Mouse (Mus musculus): ENCODE data around the gene Fam71f1. TPM values are rescaled to one million over a fixed set of nuclear protein-coding genes. Genes with fewer than 3 reads are reported as not detected.

The Fam71f1 gene
- total and polyA plus RNA-seq, 3 experiments, result 0.16 TPM; not detected in 2

DNA sequence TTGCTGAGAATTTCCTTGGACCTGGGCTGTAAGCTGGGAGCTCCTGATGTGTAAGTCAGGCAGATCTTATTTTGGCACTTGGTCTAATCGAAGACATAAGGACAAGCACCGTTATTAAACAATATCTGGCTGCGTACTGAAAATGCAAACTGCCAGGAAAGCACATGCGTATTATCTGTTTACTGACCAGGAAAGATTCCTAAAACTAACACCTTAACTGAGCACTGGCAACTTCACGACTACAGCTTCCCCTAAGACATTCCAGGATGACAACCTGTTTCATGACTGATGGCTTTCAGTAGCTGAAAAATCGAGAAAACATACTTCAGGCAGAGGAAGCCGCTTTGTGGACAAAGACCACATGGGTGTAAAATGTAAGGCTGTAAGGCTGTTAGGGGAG, 28.2 kb downstream of the Fam71f1 start:
- Histone ChIP-seq H3K4me1 (ENCODE audit: insufficient read depth, low read depth, low read length) (peaks cover 23% of the 10 kb centered on the region), H3K4me3 (ENCODE audit: low read depth, low read length) (peak overlapping the region; percentile 98), H3K27me3 (ENCODE audit: insufficient read depth, low read length) (peaks cover 6% of the 10 kb centered on the region), H3K36me3 (replicated peaks) (peaks cover 7% of the 10 kb centered on the region), H3K9me3 (replicated peaks) (no peaks in the 10 kb centered on the region)
- ATAC-seq (ENCODE audit: extremely low read depth, insufficient number of reproducible peaks, low FRiP score, poor library complexity, severe bottlenecking) (no peak), DNase-seq (ENCODE audit: low spot score) (no peak)
- TF ChIP-seq CTCF (IDR thresholded peaks at IDR 0.05; ENCODE audit: low read depth, low read length) (no peak), GATA1 (IDR thresholded peaks at IDR 0.05; ENCODE audit: borderline replicate concordance, low read length) (no peak), TAL1 (conservative IDR thresholded peaks at IDR 0.05; ENCODE audit: low read depth, low read length) (no peak), GATA2 (IDR thresholded peaks at IDR 0.05; ENCODE audit: borderline replicate concordance, low read depth, low read length) (no peak), POLR2AphosphoS5 (IDR thresholded peaks at IDR 0.05; ENCODE audit: insufficient replicate concordance, low read depth, low read length) (no peak)

DNA sequence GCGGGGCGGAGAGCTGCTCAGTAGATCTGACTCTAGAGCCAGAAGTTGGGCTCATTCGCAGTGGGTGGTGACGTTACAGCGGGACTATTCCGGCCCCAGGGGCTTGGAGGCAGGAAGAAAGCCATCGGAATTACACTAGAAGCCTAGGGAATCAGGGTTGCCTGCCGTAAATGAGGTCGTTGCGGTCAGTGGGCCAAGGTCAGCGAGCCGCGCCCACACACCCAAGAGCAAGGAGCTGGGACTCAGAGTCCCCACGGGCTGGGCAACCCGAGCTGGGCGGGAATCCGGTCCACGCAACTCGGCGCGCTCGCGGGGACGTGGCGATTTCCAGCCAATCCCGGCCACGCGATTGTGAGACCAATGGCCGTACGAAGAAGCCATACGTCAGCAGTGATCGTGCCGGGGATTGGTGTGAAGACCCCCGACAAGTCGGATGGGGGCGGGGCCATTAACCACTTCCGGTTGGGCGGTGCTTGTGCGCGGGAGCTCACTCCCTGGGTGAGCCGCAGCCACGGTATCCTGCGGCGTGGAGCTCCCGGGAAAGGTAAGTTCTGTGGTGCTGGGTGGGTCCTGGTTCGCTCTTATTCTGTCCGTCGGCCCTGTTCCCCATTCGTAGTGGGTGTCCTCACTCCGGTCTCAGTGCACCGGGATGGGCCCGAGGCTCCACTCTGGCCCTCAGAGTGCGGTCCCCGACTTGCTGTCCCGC, 28.9 kb downstream of the Fam71f1 start, which contains the start of gene Calu:
TSS of gene Calu (plus strand) at position 405 of the 706 bp plus-strand sequence.
- Histone ChIP-seq H3K36me3 (replicated peaks) (peaks cover 7% of the 10 kb centered on the region), H3K27me3 (ENCODE audit: insufficient read depth, low read length) (peaks cover 6% of the 10 kb centered on the region), H3K9me3 (replicated peaks) (no peaks in the 10 kb centered on the region), H3K4me3 (ENCODE audit: low read depth, low read length) (peak within 1 kb of the TSS; percentile 98), H3K4me1 (ENCODE audit: insufficient read depth, low read depth, low read length) (peaks cover 29% of the 10 kb centered on the region)
- DNase-seq (ENCODE audit: low spot score) (peak; percentile 96), ATAC-seq (ENCODE audit: extremely low read depth, insufficient number of reproducible peaks, low FRiP score, poor library complexity, severe bottlenecking) (peak; percentile 92)
- TF ChIP-seq GATA1 (IDR thresholded peaks at IDR 0.05; ENCODE audit: borderline replicate concordance, low read length), result no peak
- TF ChIP-seq TAL1 (conservative IDR thresholded peaks at IDR 0.05; ENCODE audit: low read depth, low read length), result no peak
- no peak for TF ChIP-seq CTCF (IDR thresholded peaks at IDR 0.05; ENCODE audit: low read depth, low read length)
- TF ChIP-seq GATA2 (IDR thresholded peaks at IDR 0.05; ENCODE audit: borderline replicate concordance, low read depth, low read length), result no peak
- TF ChIP-seq POLR2AphosphoS5 (IDR thresholded peaks at IDR 0.05; ENCODE audit: insufficient replicate concordance, low read depth, low read length), result no peak

DNA sequence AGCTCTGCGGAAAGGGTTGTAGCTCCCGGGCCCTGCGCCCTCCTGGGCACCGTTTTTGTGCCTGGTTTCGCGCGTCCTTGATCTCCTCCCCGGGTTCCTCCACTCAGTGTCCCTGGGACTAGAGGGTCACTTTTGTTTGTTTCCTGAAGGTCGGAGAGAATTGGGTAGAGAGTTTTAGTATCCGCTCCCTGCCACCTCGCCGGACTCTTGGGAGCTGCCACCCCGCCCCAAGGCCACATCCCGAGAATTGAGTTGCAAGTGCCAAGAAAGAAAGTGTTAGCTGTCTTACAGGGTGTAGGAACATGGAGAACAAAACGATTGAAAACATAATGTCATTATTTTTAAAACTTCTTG, 29.4 kb downstream of the Fam71f1 start:
- H3K4me1 ChIP-seq (ENCODE audit: insufficient read depth, low read depth, low read length), result peaks cover 32% of the 10 kb centered on the region
- H3K4me3 ChIP-seq (ENCODE audit: low read depth, low read length), result peak overlapping the region; percentile 98
- peaks cover 1% of the 10 kb centered on the region; the same call in 1 of the 2 replicates for H3K27me3 ChIP-seq (ENCODE audit: insufficient read depth, low read length)
- TF ChIP-seq CTCF (IDR thresholded peaks at IDR 0.05; ENCODE audit: low read depth, low read length) (no peak), POLR2AphosphoS5 (IDR thresholded peaks at IDR 0.05; ENCODE audit: insufficient replicate concordance, low read depth, low read length) (no peak), GATA2 (IDR thresholded peaks at IDR 0.05; ENCODE audit: borderline replicate concordance, low read depth, low read length) (no peak), TAL1 (conservative IDR thresholded peaks at IDR 0.05; ENCODE audit: low read depth, low read length) (no peak), GATA1 (IDR thresholded peaks at IDR 0.05; ENCODE audit: borderline replicate concordance, low read length) (no peak)
- DNase-seq (ENCODE audit: low spot score) (peak; percentile 17), ATAC-seq (ENCODE audit: extremely low read depth, insufficient number of reproducible peaks, low FRiP score, poor library complexity, severe bottlenecking) (no peak)
- H3K9me3 ChIP-seq (replicated peaks), result no peaks in the 10 kb centered on the region
- peaks cover 7% of the 10 kb centered on the region for H3K36me3 ChIP-seq (replicated peaks)

DNA sequence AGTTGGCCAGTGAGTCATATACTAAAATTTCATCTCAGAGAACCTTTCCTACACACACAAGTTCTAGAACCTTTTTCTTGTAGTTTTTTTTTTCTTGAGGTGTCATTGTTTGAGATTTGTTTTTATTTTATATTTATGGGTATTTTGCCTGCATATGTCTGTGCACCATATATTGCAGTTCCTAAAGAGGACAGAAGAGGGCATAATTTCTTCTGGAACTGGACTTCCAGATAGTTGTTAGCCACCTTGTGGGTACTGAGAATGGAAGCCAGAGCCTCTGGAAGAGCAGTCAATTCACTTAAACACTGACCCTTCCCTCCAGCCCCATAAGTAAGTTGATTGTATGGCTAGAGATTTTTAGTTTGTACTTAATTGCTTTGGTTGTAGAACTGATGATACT, 32.7 kb downstream of the Fam71f1 start:
- DNase-seq (ENCODE audit: low spot score) (no peak), ATAC-seq (ENCODE audit: extremely low read depth, insufficient number of reproducible peaks, low FRiP score, poor library complexity, severe bottlenecking) (no peak)
- Histone ChIP-seq H3K27me3 (ENCODE audit: insufficient read depth, low read length) (no peaks in the 10 kb centered on the region), H3K4me3 (ENCODE audit: low read depth, low read length) (no peak overlapping the region), H3K36me3 (replicated peaks) (peaks cover 23% of the 10 kb centered on the region), H3K4me1 (ENCODE audit: insufficient read depth, low read depth, low read length) (peaks cover 32% of the 10 kb centered on the region), H3K9me3 (replicated peaks) (no peaks in the 10 kb centered on the region)
- no peak for TF ChIP-seq CTCF (IDR thresholded peaks at IDR 0.05; ENCODE audit: low read depth, low read length)
- TF ChIP-seq GATA2 (IDR thresholded peaks at IDR 0.05; ENCODE audit: borderline replicate concordance, low read depth, low read length), result no peak
- no peak for TF ChIP-seq POLR2AphosphoS5 (IDR thresholded peaks at IDR 0.05; ENCODE audit: insufficient replicate concordance, low read depth, low read length)

DNA sequence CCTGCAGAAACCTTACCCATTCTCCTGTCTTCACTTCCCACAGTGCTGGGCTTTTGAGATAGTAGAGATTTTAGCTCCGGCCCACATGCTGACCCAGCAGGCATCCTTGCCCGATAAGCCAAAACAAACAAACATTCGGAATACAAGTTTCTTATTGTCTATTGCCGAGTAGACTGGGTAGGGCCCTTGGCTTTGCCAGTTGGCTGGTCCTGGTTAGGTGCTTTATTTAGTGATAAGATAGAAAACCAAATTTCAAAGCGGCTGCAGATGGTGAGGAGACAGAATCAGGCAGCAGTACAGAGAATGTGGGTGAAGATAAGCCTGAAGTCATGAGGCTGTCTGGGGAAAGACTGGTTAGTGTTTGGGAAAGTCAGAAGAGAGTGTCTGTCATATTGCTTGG, 33.9 kb downstream of the Fam71f1 start:
- ATAC-seq (ENCODE audit: extremely low read depth, insufficient number of reproducible peaks, low FRiP score, poor library complexity, severe bottlenecking), result peak; percentile 62
- H3K9me3 ChIP-seq (replicated peaks), result no peaks in the 10 kb centered on the region
- peak; percentile 50; the same call in 1 of the 2 replicates for TF ChIP-seq TAL1 (conservative IDR thresholded peaks at IDR 0.05; ENCODE audit: low read depth, low read length)
- TF ChIP-seq POLR2AphosphoS5 (IDR thresholded peaks at IDR 0.05; ENCODE audit: insufficient replicate concordance, low read depth, low read length), result no peak
- H3K36me3 ChIP-seq (replicated peaks), result peaks cover 33% of the 10 kb centered on the region
- no peak overlapping the region; the same call in 1 of the 2 replicates for H3K4me3 ChIP-seq (ENCODE audit: low read depth, low read length)
- peaks cover 26% of the 10 kb centered on the region for H3K4me1 ChIP-seq (ENCODE audit: insufficient read depth, low read depth, low read length)
- DNase-seq (ENCODE audit: low spot score), result peak; percentile 11
- H3K27me3 ChIP-seq (ENCODE audit: insufficient read depth, low read length), result no peaks in the 10 kb centered on the region

DNA sequence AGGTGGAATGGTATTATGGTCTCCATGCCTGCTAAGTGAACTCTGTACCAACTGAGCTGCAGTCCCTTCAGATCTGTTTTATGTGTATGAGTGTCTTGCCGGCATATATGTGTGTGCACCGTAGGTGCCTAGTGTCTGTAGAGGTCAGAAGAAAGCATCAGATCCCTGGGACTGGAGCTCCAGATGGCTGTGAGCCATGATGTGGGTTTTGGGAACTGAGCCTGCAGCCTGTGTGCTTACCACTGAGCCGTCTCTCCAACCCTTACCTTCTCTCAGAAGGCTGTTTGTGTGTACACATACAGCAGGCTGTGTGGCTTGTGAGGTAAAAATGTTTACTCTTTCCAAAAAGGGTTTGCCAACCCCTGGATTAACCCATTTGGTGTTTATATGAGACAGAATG, 40.4 kb downstream of the Fam71f1 start:
- Histone ChIP-seq H3K4me1 (ENCODE audit: insufficient read depth, low read depth, low read length) (peaks cover 2% of the 10 kb centered on the region; the same call in 1 of the 2 replicates), H3K27me3 (ENCODE audit: insufficient read depth, low read length) (no peaks in the 10 kb centered on the region), H3K36me3 (replicated peaks) (peaks cover 78% of the 10 kb centered on the region), H3K9me3 (replicated peaks) (no peaks in the 10 kb centered on the region), H3K4me3 (ENCODE audit: low read depth, low read length) (no peak overlapping the region)
- ATAC-seq (ENCODE audit: extremely low read depth, insufficient number of reproducible peaks, low FRiP score, poor library complexity, severe bottlenecking) (no peak), DNase-seq (ENCODE audit: low spot score) (no peak)
- TF ChIP-seq TAL1 (conservative IDR thresholded peaks at IDR 0.05; ENCODE audit: low read depth, low read length), result no peak
- no peak for TF ChIP-seq GATA2 (IDR thresholded peaks at IDR 0.05; ENCODE audit: borderline replicate concordance, low read depth, low read length)
- no peak for TF ChIP-seq CTCF (IDR thresholded peaks at IDR 0.05; ENCODE audit: low read depth, low read length)
- TF ChIP-seq POLR2AphosphoS5 (IDR thresholded peaks at IDR 0.05; ENCODE audit: insufficient replicate concordance, low read depth, low read length), result no peak
- no peak for TF ChIP-seq GATA1 (IDR thresholded peaks at IDR 0.05; ENCODE audit: borderline replicate concordance, low read length)
